Mouse (Mus musculus) midbrain, postnatal 0 days (tissue): Measurements from ENCODE around the gene Atp12a. TPM values are rescaled to one million over a fixed set of nuclear protein-coding genes. Genes with fewer than 3 reads are reported as not detected.

Experiments
- ATAC-seq: fragments of 200-750 bp; cut with Nextera tagmentation; 2 replicates; pipeline ENCODE4 v1.8.0; 2017; ENCODE audit warnings: moderate number of reproducible peaks, mild to moderate bottlenecking, moderate TSS enrichment, moderate library complexity; ENCODE audit not compliant: low FRiP score
- DNase-seq: peaks from one replicate; pipeline ENCODE4 v3.0.0-alpha.2; 2015; ENCODE audit warnings: low spot score
- H3K27ac ChIP-seq: fragments of 300-500 bp; sonication (generic); 2 replicates; pipeline ENCODE4 v1.5.1; 2014; ENCODE audit warnings: low read depth, mild to moderate bottlenecking, low read length, mixed read lengths
- H3K27me3 ChIP-seq: fragments of 300-500 bp; sonication (generic); 2 replicates; pipeline ENCODE4 v1.6.1; 2014; ENCODE audit warnings: low read length, control low read depth, mixed read lengths; ENCODE audit not compliant: insufficient read depth
- H3K36me3 ChIP-seq: fragments of 300-500 bp; sonication (generic); 2 replicates; pipeline ENCODE4 v1.6.1; 2014; ENCODE audit warnings: low read length, control low read depth, mixed read lengths; ENCODE audit not compliant: insufficient read depth
- H3K4me1 ChIP-seq: fragments of 300-500 bp; sonication (generic); 2 replicates; pipeline ENCODE4 v1.6.1; 2014; ENCODE audit warnings: mild to moderate bottlenecking, control low read depth, antibody characterized with exemption, low read length, mixed read lengths; ENCODE audit not compliant: insufficient read depth
- H3K4me2 ChIP-seq: fragments of 300-500 bp; sonication (generic); 2 replicates; pipeline ENCODE4 v1.6.1; 2014; ENCODE audit warnings: low read depth, mild to moderate bottlenecking, low read length, mixed read lengths; ENCODE audit not compliant: poor library complexity, severe bottlenecking
- H3K4me3 ChIP-seq: fragments of 300-500 bp; sonication (generic); 2 replicates; pipeline ENCODE4 v1.5.1; 2014; ENCODE audit warnings: low read depth, mild to moderate bottlenecking, low read length, moderate library complexity
- H3K9ac ChIP-seq: fragments of 300-500 bp; sonication (generic); replicated peaks from 2 replicates; pipeline ENCODE4 v1.6.1; 2014; ENCODE audit warnings: mild to moderate bottlenecking, low read length, moderate library complexity, mixed read lengths; ENCODE audit not compliant: poor library complexity, severe bottlenecking
- H3K9me3 ChIP-seq: fragments of 300-500 bp; sonication (generic); 2 replicates; pipeline ENCODE4 v1.6.1; 2016; ENCODE audit warnings: low read length, control low read depth
- CTCF ChIP-seq: IDR thresholded peaks from 2 replicates; pipeline ENCODE4 v1.5.1; 2016; ENCODE audit warnings: antibody characterized with exemption, mild to moderate bottlenecking
- WGBS: fragments of 180-500 bp; shearing (Covaris S2); extraction: QIAGEN DNeasy Blood & Tissue Kit; methylation state at CpG from one replicate; pipeline ENCODE4 v1.1.7; 2014; 5-methylcytosine and 5-hydroxymethylcytosine counted together
- polyA plus RNA-seq: library from polyadenylated mRNA; unstranded; fragments of >200 nt; fragmentation: Nextera tagmentation; extraction: Ambion mirVana; gene quantifications from 2 replicates; pipeline ENCODE4 v1.2.1, GENCODE M21; 2015
- total RNA-seq: library from RNA; depleted of rRNA; stranded (reverse); fragments of >200 nt; gene quantifications from 2 replicates; pipeline ENCODE4 v1.2.3, GENCODE M21; 2014

Atp12a gene
- total and polyA plus RNA-seq, 2 experiments from 2014 or later, result 0.22 to 0.38 TPM

- no peak overlapping the region for H3K4me2 ChIP-seq
- H3K4me1 ChIP-seq, result no peaks in the 10 kb centered on the region
- H3K9me3 ChIP-seq, result 0 out of 2 replicates have a peak, but pooled peaks cover 3% of the 10 kb centered on the region
- H3K36me3 ChIP-seq, result no peaks in the 10 kb centered on the region
- no peak for TF ChIP-seq CTCF
- WGBS, result 88% methylated on average over 5 of the region's 5 CpGs
- H3K27me3 ChIP-seq, result no peaks in the 10 kb centered on the region
- ATAC-seq (no peak), DNase-seq (no peak)
- H3K4me3 ChIP-seq, result no peak overlapping the region
- H3K9ac ChIP-seq, result no peak overlapping the region
- H3K27ac ChIP-seq, result no peak overlapping the region
These were observed 30.4 kb upstream of the Atp12a start for GRCm38 (mm10) chr14:56334437-56334836.

- no peak overlapping the region for H3K4me3 ChIP-seq
- no peak overlapping the region for H3K4me2 ChIP-seq
- WGBS, result 94% methylated on average over 10 of the region's 10 CpGs
- H3K27me3 ChIP-seq, result no peaks in the 10 kb centered on the region
- no peaks in the 10 kb centered on the region for H3K4me1 ChIP-seq
- no peak for TF ChIP-seq CTCF
- H3K9me3 ChIP-seq, result 0 out of 2 replicates have a peak, but pooled peaks cover 3% of the 10 kb centered on the region
- no peaks in the 10 kb centered on the region for H3K36me3 ChIP-seq
- ATAC-seq (no peak), DNase-seq (no peak)
- H3K9ac ChIP-seq, result no peak overlapping the region
- no peak overlapping the region for H3K27ac ChIP-seq
These were observed 28.8 kb upstream of the Atp12a start for GRCm38 (mm10) chr14:56336032-56336431.

- Histone ChIP-seq H3K36me3 (no peaks in the 10 kb centered on the region), H3K9me3 (0 out of 2 replicates have a peak, but pooled peaks cover 3% of the 10 kb centered on the region), H3K9ac (no peak overlapping the region), H3K4me3 (no peak overlapping the region), H3K4me1 (no peaks in the 10 kb centered on the region), H3K4me2 (no peak overlapping the region), H3K27me3 (no peaks in the 10 kb centered on the region), H3K27ac (no peak overlapping the region)
- DNase-seq (peak; percentile 79), ATAC-seq (0 out of 2 replicates have a peak, but pooled peaks have one; percentile 27)
- no peak for TF ChIP-seq CTCF
- 61% methylated on average over 9 of the region's 9 CpGs for WGBS
These were observed 27.8 kb upstream of the Atp12a start for GRCm38 (mm10) chr14:56337075-56337474.

- TF ChIP-seq CTCF, result no peak
- WGBS, result 88% methylated on average over 2 of the region's 2 CpGs
- no peak overlapping the region for H3K27ac ChIP-seq
- H3K9me3 ChIP-seq, result 0 out of 2 replicates have a peak, but pooled peaks cover 2% of the 10 kb centered on the region
- no peak overlapping the region for H3K4me2 ChIP-seq
- DNase-seq, result no peak
- H3K9ac ChIP-seq, result no peak overlapping the region
- no peaks in the 10 kb centered on the region for H3K4me1 ChIP-seq
- no peak for ATAC-seq
- no peak overlapping the region for H3K4me3 ChIP-seq
- H3K27me3 ChIP-seq, result no peaks in the 10 kb centered on the region
- H3K36me3 ChIP-seq, result no peaks in the 10 kb centered on the region
These were observed 27.2 kb upstream of the Atp12a start for GRCm38 (mm10) chr14:56337696-56338095.

- H3K9ac ChIP-seq, result no peak overlapping the region
- no peak for TF ChIP-seq CTCF
- no peaks in the 10 kb centered on the region for H3K27me3 ChIP-seq
- no peaks in the 10 kb centered on the region for H3K9me3 ChIP-seq
- no peak overlapping the region for H3K4me3 ChIP-seq
- no peaks in the 10 kb centered on the region for H3K36me3 ChIP-seq
- DNase-seq (no peak), ATAC-seq (no peak)
- H3K27ac ChIP-seq, result no peak overlapping the region
- no peaks in the 10 kb centered on the region for H3K4me1 ChIP-seq
- 91% methylated on average over 7 of the region's 7 CpGs for WGBS
- no peak overlapping the region for H3K4me2 ChIP-seq
These were observed 25.9 kb upstream of the Atp12a start for GRCm38 (mm10) chr14:56338882-56339442.

GRCm38 (mm10) chr14:56348704-56349103, 16.2 kb upstream of the Atp12a start:
- Histone ChIP-seq H3K27ac (no peak overlapping the region), H3K9me3 (no peaks in the 10 kb centered on the region), H3K9ac (no peak overlapping the region), H3K4me3 (no peak overlapping the region), H3K27me3 (no peaks in the 10 kb centered on the region), H3K36me3 (no peaks in the 10 kb centered on the region), H3K4me2 (no peak overlapping the region), H3K4me1 (no peaks in the 10 kb centered on the region)
- no peak for TF ChIP-seq CTCF
- WGBS, result 67% methylated on average over 3 of the region's 3 CpGs
- ATAC-seq (no peak), DNase-seq (peak; percentile 55)
